Mouse (Mus musculus) hindbrain, embryonic 16.5 days (tissue): ENCODE data around the gene Spdya. TPM values are rescaled to one million over a fixed set of nuclear protein-coding genes. Genes with fewer than 3 reads are reported as not detected.
"Not testable (repeated sequence)": the region's sequence is repeated elsewhere in the genome, so short reads cannot be mapped to it uniquely, and the experiment has no call there.

Source experiments
- ATAC-seq: fragments of 200-750 bp; cut with Nextera tagmentation; 2 replicates; pipeline ENCODE4 v1.8.0; 2017; ENCODE audit warnings: moderate TSS enrichment, moderate library complexity
- H3K27ac ChIP-seq: fragments of 300-500 bp; sonication (generic); 2 replicates; pipeline ENCODE4 v1.5.1; 2014; ENCODE audit warnings: low read depth, mild to moderate bottlenecking, control low read depth, low read length, moderate library complexity
- H3K27me3 ChIP-seq: fragments of 300-500 bp; sonication (generic); replicated peaks from 2 replicates; pipeline ENCODE4 v1.6.1; 2014; ENCODE audit warnings: low read length; ENCODE audit not compliant: control insufficient read depth, insufficient read depth
- H3K36me3 ChIP-seq: fragments of 300-500 bp; sonication (generic); 2 replicates; pipeline ENCODE4 v1.6.1; 2014; ENCODE audit warnings: mild to moderate bottlenecking, low read length, moderate library complexity, mixed read lengths; ENCODE audit not compliant: control insufficient read depth, insufficient read depth
- H3K4me1 ChIP-seq: fragments of 300-500 bp; sonication (generic); 2 replicates; pipeline ENCODE4 v1.6.1; 2014; ENCODE audit warnings: low read depth, low read length; ENCODE audit not compliant: control insufficient read depth, insufficient read depth
- H3K4me2 ChIP-seq: fragments of 300-500 bp; sonication (generic); 2 replicates; pipeline ENCODE4 v1.6.1; 2014; ENCODE audit warnings: mild to moderate bottlenecking, low read length, control low read depth, moderate library complexity
- H3K4me3 ChIP-seq: fragments of 300-500 bp; sonication (generic); 2 replicates; pipeline ENCODE4 v1.5.1; 2014; ENCODE audit warnings: mild to moderate bottlenecking, low read length, control low read depth, moderate library complexity
- H3K9ac ChIP-seq: fragments of 300-500 bp; sonication (generic); 2 replicates; pipeline ENCODE4 v1.6.1; 2014; ENCODE audit warnings: low read depth, mild to moderate bottlenecking, control low read depth, low read length, moderate library complexity
- H3K9me3 ChIP-seq: fragments of 300-500 bp; sonication (generic); 2 replicates; pipeline ENCODE4 v1.6.1; 2014; ENCODE audit warnings: mild to moderate bottlenecking, low read length, moderate library complexity; ENCODE audit not compliant: control insufficient read depth
- WGBS: fragments of 180-500 bp; shearing (Covaris S2); extraction: QIAGEN DNeasy Blood & Tissue Kit; methylation state at CpG from one replicate; pipeline ENCODE4 v1.1.7; 2014; 5-methylcytosine and 5-hydroxymethylcytosine counted together
- polyA plus RNA-seq: library from polyadenylated mRNA; unstranded; fragments of >200 nt; fragmentation: Nextera tagmentation; extraction: Ambion mirVana; gene quantifications from 2 replicates; pipeline ENCODE4 v1.2.1, GENCODE M21; 2015

The Spdya gene
- polyA plus RNA-seq, result 1.2 and 1.6 TPM in 2 replicates

DNA sequence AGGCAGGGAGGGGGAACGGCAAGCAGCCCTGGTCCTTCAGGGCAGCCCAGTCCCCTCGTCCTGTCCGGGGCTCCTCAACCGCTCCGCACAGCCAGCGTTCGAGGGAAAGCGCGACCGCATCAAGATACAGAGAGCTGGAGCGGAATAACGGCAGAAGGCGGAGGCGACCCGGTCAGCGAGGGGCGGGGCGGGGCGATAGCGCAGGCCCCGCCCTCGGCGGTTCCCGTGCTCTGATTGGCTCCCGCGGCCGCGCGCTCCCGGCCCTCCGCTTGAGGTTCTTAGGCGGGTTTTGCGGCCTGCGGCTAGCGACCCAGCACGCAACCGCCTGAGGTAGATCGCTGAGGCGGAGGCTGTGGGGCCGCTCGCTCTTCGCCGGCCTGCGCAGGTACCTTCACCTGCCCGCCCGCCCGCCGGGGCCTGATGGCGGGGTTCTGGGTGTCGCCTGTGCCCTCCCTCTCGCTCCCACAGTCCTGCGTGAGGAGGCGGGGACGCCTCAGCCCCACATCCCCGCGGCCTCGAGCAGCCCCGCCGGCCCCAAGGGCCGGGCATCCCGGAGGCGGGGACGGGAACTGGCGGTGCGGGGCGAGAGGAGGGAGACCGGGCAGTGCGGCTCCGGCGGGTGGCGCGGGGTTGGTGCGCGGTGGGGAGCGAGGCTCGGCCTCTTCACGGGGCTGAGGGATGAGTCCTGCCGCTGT is at the start of gene Spdya:
Gene Spdya, plus strand, starts transcription at position 305 of the 695 bp plus-strand sequence.
- H3K4me3 ChIP-seq, result peak within 1 kb of the TSS; percentile 59
- H3K4me2 ChIP-seq, result peak within 1 kb of the TSS; percentile 83
- H3K27ac ChIP-seq, result peak within 1 kb of the TSS; percentile 77
- peaks cover 13% of the 10 kb centered on the region for H3K27me3 ChIP-seq
- H3K4me1 ChIP-seq, result peaks cover 6% of the 10 kb centered on the region
- H3K9ac ChIP-seq, result peak within 1 kb of the TSS; percentile 77
- peak; percentile 97 for ATAC-seq
- no peaks in the 10 kb centered on the region for H3K9me3 ChIP-seq
- H3K36me3 ChIP-seq, result no peaks in the 10 kb centered on the region
- WGBS, result under 1% methylated on average over 57 of the region's 78 CpGs

DNA sequence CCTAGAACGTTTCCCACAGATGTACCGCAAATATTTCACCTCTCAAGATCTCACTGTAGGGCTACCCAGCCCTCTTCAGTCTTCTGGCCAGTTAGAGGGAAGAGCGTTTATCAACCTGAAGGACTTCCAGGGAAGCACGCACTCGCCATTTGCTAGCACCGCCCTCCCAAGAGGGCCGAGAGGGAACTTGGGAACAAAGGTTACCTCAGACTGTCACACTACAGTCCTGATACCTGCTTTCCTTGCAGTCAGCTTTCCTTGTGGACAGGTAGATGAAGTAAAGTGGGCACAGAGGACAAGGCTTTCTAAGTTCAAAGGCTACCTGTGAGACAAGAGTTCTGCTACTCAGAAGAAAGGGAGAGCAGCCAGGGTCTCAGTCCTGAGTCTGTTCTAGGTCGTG is 45.0 kb upstream of the Spdya start:
- H3K4me1 ChIP-seq, result no peaks in the 10 kb centered on the region
- no peak for ATAC-seq
- H3K36me3 ChIP-seq, result no peaks in the 10 kb centered on the region
- 93% methylated on average over 8 of the region's 8 CpGs for WGBS
- H3K9ac ChIP-seq, result no peak overlapping the region
- no peak overlapping the region for H3K4me2 ChIP-seq
- no peak overlapping the region for H3K27ac ChIP-seq
- no peak overlapping the region for H3K4me3 ChIP-seq
- no peaks in the 10 kb centered on the region for H3K27me3 ChIP-seq
- H3K9me3 ChIP-seq, result no peaks in the 10 kb centered on the region

DNA sequence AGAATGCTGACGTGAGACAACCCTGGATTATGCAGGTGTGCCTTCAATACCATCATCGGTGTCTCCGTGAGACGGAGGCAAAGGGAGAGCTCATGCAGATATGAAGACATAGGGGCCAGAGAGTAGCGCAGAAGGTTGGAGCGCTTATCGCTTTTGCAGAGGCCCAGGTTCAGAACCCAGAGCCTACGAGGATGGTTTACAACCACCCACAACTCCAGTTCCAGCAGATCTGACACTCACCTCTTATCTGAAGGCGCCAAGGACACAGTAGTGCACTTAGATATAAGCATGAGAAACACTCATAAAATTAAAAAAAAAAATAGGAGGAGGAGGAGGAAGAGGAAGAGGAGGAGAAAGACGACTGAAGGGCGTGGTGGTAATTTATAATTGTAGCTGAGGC is 41.6 kb upstream of the Spdya start:
- 98% methylated on average over 11 of the region's 11 CpGs for WGBS
- H3K27ac ChIP-seq, result no peak overlapping the region

DNA sequence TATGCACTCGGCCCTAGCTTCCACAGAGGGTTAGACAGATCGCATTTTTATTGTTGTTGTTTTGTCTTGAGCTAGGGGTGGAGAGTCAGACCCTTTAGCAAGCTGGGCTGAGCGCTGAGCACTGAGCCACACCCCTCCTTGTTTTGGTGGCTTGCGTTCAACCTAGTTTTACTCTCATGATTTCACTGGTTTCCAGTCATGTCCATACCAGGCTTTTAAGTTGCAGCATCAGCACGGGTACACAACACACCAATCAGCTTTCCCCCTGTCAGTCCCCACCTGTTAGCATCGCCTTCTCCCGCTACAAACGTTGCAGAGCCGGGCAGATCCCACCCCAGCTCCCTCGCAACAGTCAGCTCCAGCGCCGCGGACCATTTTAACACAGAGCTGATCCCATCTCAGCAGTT is 25.6 kb upstream of the Spdya start:
- peaks cover 8% of the 10 kb centered on the region for H3K4me1 ChIP-seq
- WGBS, result 0% methylated on average over 13 of the region's 13 CpGs
- H3K9ac ChIP-seq, result peak overlapping the region; percentile 79
- H3K4me2 ChIP-seq, result peak overlapping the region; percentile 90
- H3K27me3 ChIP-seq, result no peaks in the 10 kb centered on the region
- H3K9me3 ChIP-seq, result no peaks in the 10 kb centered on the region
- peak; percentile 5; the same call in 1 of the 2 replicates for ATAC-seq
- H3K36me3 ChIP-seq, result no peaks in the 10 kb centered on the region
- peak overlapping the region; percentile 62 for H3K4me3 ChIP-seq
- peak overlapping the region; percentile 98; the same call in 1 of the 2 replicates for H3K27ac ChIP-seq

More for the DNA sequence above, 41.6 kb upstream of the Spdya start:
- ATAC-seq, result no peak
- H3K36me3 ChIP-seq, result no peaks in the 10 kb centered on the region
- H3K4me2 ChIP-seq, result no peak overlapping the region
- no peak overlapping the region for H3K4me3 ChIP-seq
- no peak overlapping the region for H3K9ac ChIP-seq
- no peaks in the 10 kb centered on the region for H3K27me3 ChIP-seq
- H3K9me3 ChIP-seq, result no peaks in the 10 kb centered on the region
- H3K4me1 ChIP-seq, result no peaks in the 10 kb centered on the region

DNA sequence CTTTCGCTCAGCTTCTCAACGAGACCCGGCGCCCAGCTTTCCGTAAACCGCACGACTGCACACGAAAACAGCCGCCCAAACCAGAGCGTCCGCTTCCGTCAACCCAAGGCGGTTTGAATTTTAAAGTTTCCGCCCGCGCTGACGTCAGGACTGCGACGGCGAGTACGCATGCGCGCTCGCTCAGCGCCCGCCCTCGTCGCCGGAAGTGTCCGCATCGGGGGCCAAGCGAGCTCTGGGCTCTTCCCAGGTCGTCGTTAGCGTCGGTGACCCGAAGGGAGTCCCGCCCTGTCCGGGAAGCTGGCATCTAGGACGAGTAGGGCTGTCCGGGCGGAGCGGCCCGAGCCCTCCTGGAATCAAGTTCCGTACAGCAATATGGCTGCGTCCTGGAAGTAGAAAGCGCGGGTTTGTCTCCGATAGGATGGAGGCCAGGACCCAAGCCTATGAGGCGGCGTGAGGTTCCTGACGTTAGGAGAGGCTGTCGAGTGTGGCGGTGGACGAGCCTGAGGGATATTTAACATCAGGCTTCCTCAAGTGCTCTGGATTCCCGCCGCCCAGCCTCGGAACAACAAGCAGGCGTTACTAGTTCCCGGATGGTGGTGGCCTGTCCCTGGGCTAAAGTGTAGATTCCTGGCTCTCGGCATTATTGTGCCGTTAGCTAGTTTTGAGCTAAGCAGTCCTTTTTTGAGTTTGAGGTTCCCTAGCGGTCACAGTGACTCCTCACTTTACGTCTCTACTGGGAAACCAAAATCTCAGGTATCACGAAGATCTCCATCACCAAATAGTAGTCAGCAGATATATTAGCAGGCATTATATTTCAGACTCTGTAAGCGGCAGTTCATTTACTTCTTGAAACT is 24.9 kb upstream of the Spdya start, which contains the start of gene Ndc80:
Gene Ndc80, minus strand, starts transcription at position 147 of the 854 bp plus-strand sequence.
- WGBS, result under 1% methylated on average over 66 of the region's 66 CpGs
- H3K4me2 ChIP-seq, result peak within 1 kb of the TSS; percentile 90
- H3K27ac ChIP-seq, result peak within 1 kb of the TSS; percentile 98
- H3K36me3 ChIP-seq, result no peaks in the 10 kb centered on the region
- no peaks in the 10 kb centered on the region for H3K9me3 ChIP-seq
- peak; percentile 99 for ATAC-seq
- H3K9ac ChIP-seq, result peak within 1 kb of the TSS; percentile 79
- no peaks in the 10 kb centered on the region for H3K27me3 ChIP-seq
- peak within 1 kb of the TSS; percentile 62 for H3K4me3 ChIP-seq
- H3K4me1 ChIP-seq, result peaks cover 8% of the 10 kb centered on the region

DNA sequence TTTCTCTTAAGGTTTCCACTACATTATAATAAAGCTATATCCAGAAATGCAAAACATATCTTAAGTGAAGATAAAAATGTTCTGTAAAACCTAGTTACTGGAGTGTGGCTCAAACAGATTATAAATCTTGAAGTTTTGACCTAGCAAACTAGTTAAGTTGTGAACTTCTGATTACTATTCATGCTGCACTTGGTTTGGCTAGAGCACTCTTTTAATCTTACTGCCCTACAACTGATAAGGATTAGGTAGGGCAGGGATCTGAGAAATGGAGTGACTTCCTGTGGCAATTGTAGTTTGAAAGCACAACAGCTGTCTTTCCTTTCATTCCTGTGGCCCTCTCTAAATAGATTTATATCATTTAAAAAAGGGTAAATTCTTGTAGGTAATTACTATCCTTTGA is 23.8 kb upstream of the Spdya start:
- no peak for ATAC-seq
- H3K4me3 ChIP-seq, result no peak overlapping the region
- no peak overlapping the region for H3K4me2 ChIP-seq
- H3K36me3 ChIP-seq, result no peaks in the 10 kb centered on the region
- peaks cover 8% of the 10 kb centered on the region for H3K4me1 ChIP-seq
- no peak overlapping the region for H3K9ac ChIP-seq
- H3K27ac ChIP-seq, result no peak overlapping the region
- no peaks in the 10 kb centered on the region for H3K27me3 ChIP-seq
- H3K9me3 ChIP-seq, result no peaks in the 10 kb centered on the region

DNA sequence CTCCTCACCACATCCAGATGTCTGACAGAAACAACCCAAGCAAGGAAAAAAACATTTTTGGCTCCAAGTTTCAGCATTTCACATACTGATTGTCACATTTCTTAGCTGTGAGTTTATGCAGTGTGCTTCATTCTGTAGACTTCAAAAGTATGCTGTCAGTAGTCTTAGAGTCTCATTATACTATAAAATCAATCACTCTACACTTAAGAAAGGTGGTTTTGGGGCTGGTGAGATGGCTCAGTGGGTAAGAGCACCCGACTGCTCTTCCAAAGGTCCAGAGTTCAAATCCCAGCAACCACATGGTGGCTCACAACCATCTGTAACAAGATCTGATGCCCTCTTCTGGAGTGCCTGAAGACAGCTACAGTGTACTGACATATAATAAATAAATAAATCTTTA is 16.3 kb upstream of the Spdya start:
- H3K36me3 ChIP-seq, H3K9me3 ChIP-seq, H3K27ac ChIP-seq, H3K4me2 ChIP-seq, H3K4me3 ChIP-seq, H3K4me1 ChIP-seq, H3K9ac ChIP-seq, H3K27me3 ChIP-seq, ATAC-seq: not testable (repeated sequence)
- WGBS, result 80% methylated on average over 1 of the region's 1 CpGs

DNA sequence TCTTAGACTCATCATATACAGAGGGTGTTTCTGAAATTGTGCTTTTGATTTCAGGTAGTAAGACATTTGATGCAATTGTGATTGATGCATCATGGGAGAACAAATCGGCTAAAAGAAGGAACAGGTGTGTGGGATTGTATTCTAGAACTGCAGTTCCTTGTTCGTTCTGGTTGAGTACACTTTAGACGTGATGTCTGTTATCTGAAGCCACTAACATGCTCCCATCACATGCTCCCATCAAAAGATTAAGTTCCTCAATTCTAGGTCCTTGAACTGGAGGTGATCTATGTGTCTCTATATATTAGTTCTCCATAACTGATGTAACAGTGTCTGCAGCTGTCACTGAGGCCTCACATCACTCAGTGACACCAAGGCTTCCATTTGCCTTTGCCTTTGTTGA is 14.7 kb upstream of the Spdya start:
- Histone ChIP-seq H3K4me3 (no peak overlapping the region), H3K9ac (no peak overlapping the region), H3K27me3 (no peaks in the 10 kb centered on the region), H3K9me3 (no peaks in the 10 kb centered on the region), H3K4me1 (no peaks in the 10 kb centered on the region), H3K27ac (no peak overlapping the region), H3K36me3 (no peaks in the 10 kb centered on the region), H3K4me2 (no peak overlapping the region)
- ATAC-seq, result no peak
- 88% methylated on average over 3 of the region's 3 CpGs for WGBS

DNA sequence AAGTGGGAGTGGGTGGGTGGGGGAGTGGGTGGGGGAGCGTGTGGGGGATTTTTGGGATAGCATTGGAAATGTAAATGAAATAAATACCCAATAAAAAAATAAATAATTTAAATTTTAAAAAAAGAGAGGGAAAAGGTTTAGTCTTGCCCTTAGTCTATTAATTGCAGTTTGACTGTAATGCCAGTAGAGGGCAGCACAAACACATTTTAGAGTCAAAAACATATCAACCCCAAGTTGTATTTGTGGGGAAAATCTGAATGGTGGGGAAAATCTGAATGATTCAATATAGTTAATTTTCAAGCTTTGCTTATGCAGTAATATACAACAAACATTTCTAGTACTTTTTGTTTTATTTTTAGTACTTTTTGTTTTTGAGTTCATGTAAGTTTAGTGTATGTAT is 3.3 kb upstream of the Spdya start:
- H3K27me3 ChIP-seq, result peaks cover 8% of the 10 kb centered on the region
- no peak overlapping the region for H3K27ac ChIP-seq
- ATAC-seq, result no peak
- H3K4me2 ChIP-seq, result no peak overlapping the region
- no peak overlapping the region for H3K4me3 ChIP-seq
- 0% methylated on average over 1 of the region's 1 CpGs for WGBS
- peaks cover 6% of the 10 kb centered on the region for H3K4me1 ChIP-seq
- no peak overlapping the region for H3K9ac ChIP-seq
- no peaks in the 10 kb centered on the region for H3K9me3 ChIP-seq
- no peaks in the 10 kb centered on the region for H3K36me3 ChIP-seq
